Mouse (Mus musculus) bone marrow, adult 2 months (tissue): Measurements from ENCODE around the gene Ndufc2. TPM values are rescaled to one million over a fixed set of nuclear protein-coding genes. Genes with fewer than 3 reads are reported as not detected.

Experiments
- H3K27ac ChIP-seq: fragments of 200-500 bp; 2 replicates; pipeline ENCODE4 v1.5.1; 2012; ENCODE audit warnings: low read depth, mild to moderate bottlenecking, control low read depth, inconsistent platforms, low read length; ENCODE audit not compliant: control insufficient read depth, poor library complexity, insufficient read depth
- H3K4me1 ChIP-seq: fragments of 200-500 bp; 2 replicates; pipeline ENCODE4 v1.6.1; 2011; ENCODE audit warnings: low read length; ENCODE audit not compliant: control insufficient read depth, insufficient read depth
- H3K4me3 ChIP-seq: fragments of 200-500 bp; replicated peaks from 2 replicates; pipeline ENCODE3; 2011; ENCODE audit warnings: mild to moderate bottlenecking, low read depth, low read length, control low read depth; ENCODE audit not compliant: control insufficient read depth
- CTCF ChIP-seq: fragments of 200-500 bp; IDR thresholded peaks from 2 replicates; pipeline ENCODE4 v1.5.1; 2011; ENCODE audit warnings: low read length, control low read depth; ENCODE audit not compliant: control insufficient read depth, insufficient read depth
- POLR2A ChIP-seq: fragments of 200-500 bp; IDR thresholded peaks from 2 replicates; pipeline ENCODE4 v1.6.1; 2011; ENCODE audit warnings: low read depth, mild to moderate bottlenecking, control low read depth, low read length, borderline replicate concordance; ENCODE audit not compliant: control insufficient read depth
- WGBS: fragments of 180-500 bp; shearing (Covaris S2); methylation state at CpG from one replicate; pipeline ENCODE4 v1.1.7; 2018; 5-methylcytosine and 5-hydroxymethylcytosine counted together
- polyA plus RNA-seq: library from polyadenylated mRNA; stranded (reverse); fragments of >200 nt; gene quantifications from 2 replicates; pipeline ENCODE4 v1.2.4, GENCODE M21; 2011; ENCODE audit warnings: low replicate concordance; ENCODE audit not compliant: missing spikeins, insufficient read depth, insufficient read length

The Ndufc2 gene
- polyA plus RNA-seq, 1 experiment = 53.4 TPM

DNA sequence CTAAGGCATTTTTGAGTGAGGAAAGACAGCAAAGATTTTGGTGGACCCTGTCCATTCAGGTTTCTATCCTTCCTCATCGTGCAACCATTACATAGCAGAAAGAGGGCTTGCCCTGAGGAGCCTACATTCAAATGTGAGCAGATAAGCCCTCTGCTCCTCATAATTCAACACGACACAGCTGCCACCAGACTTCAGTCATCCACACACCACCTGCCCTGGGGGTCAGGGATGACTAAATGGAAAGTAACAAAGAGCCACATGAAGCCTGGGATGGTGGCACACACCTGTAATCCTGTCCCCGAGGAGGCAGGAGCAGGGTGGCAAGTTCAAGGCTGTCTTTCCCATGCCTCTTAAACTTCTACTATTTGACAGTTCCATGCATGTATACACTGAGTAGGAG is 42.0 kb upstream of the Ndufc2 start:
- Histone ChIP-seq H3K4me1 (no peaks in the 10 kb centered on the region; the same call in 1 of the 2 replicates), H3K27ac (no peak overlapping the region), H3K4me3 (no peak overlapping the region)
- TF ChIP-seq CTCF (no peak), POLR2A (no peak)
- 74% methylated on average over 3 of the region's 3 CpGs for WGBS

DNA sequence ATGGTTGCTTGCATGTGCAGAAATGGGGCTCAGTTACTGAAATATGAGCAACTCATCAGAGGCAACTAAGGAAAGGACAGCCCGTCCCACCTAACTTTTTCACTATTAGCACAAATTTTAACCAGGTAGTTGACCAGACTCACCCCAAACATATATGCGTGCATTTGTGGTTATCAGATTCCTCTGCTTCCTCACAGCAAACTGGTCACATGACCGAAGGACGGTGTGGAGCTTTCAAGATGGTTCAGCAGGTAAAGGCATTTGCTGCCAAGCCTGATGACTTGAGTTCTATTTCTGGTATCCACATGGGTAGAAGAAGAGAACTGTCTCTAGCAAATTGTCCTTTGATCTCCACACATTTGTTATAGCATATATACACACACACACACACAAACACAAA is 41.5 kb upstream of the Ndufc2 start:
- TF ChIP-seq POLR2A = no peak
- H3K4me3 ChIP-seq = no peak overlapping the region
- no peak overlapping the region for H3K27ac ChIP-seq
- H3K4me1 ChIP-seq = no peaks in the 10 kb centered on the region; the same call in 1 of the 2 replicates
- WGBS = 54% methylated on average over 4 of the region's 4 CpGs

DNA sequence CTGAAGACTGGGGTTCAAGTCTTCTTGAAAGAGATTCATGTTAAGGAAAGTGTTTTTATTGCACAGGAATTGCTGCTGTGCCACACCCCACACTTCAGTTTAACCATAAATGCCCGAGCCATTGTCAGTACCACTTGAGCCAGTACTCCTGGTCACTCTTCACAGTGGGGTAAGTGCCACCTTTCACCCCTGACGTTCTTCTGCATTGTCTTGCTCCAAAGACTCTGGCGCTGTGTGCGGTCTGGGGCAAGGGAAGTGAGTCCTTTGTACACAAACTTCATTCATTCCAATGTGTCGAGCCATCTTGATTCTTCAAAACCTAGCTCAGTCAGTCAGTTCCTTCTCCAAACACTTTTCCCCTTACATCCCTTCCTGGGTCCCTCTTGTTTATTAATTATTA is 39.6 kb upstream of the Ndufc2 start:
- Histone ChIP-seq H3K27ac (no peak overlapping the region), H3K4me3 (no peak overlapping the region), H3K4me1 (no peaks in the 10 kb centered on the region; the same call in 1 of the 2 replicates)
- WGBS = 78% methylated on average over 5 of the region's 5 CpGs
- TF ChIP-seq POLR2A (no peak), CTCF (no peak)

DNA sequence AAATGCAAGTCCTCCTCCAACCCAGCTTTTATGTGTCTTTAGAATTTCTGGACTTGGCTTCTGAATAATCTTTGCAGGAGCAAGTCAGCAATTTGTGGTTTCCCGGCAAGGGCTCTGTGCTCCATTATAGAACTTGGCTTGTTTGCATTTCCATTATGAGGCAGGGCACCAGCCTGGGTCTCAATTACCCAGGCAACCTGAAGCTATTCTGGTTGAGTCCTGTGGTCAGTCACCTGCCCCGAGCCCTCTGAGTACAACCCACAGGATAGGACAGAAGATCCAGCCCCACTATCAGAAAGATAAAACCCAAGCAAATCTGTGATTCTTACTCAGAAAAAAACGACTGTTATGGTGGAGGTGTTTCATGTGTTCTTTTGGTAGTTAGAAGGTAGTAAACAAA is 38.8 kb upstream of the Ndufc2 start:
- TF ChIP-seq CTCF = no peak
- TF ChIP-seq POLR2A = no peak
- WGBS = 64% methylated on average over 3 of the region's 3 CpGs
- Histone ChIP-seq H3K27ac (no peak overlapping the region), H3K4me1 (no peaks in the 10 kb centered on the region; the same call in 1 of the 2 replicates), H3K4me3 (no peak overlapping the region)

DNA sequence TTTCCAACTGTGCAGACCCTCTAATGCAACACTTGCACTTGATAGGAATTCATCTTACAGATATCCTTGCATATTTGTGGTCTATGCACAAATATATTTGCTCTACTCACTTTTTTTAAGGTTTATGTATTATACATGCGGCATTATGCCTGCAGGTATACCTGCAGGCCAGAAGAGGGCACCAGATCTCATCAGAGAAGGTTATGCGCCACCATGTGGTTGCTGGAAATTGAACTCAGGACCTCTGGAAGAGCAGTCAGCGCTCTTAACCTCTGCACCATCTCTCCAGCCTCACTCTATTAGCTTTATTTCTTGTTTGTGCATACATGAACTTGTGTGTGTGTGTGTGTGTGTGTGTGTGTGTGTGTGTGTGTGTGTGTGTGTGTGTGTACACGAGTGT is 38.3 kb upstream of the Ndufc2 start:
- no peaks in the 10 kb centered on the region; the same call in 1 of the 2 replicates for H3K4me1 ChIP-seq
- H3K4me3 ChIP-seq = no peak overlapping the region
- TF ChIP-seq CTCF = peak; percentile 79
- no peak for TF ChIP-seq POLR2A
- H3K27ac ChIP-seq = no peak overlapping the region
- 29% methylated on average over 4 of the region's 4 CpGs for WGBS

DNA sequence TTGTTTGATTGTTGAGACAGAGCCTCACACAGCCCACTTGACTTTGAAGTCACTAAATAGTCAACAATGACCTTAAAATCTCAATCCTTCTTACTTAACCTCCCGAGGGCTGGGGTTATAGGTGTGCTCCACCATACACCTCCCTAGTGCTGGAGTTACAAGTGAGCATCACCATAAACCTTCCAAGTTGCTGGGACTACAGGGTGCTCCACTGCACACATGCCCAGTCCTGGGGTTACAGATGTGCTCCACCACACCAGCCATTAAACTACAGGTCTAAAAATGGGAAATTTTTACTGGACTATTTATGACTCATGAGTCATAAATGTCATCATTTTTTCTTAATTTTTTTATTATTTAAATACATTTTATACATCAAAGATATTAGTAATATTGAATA is 33.9 kb upstream of the Ndufc2 start:
- TF ChIP-seq POLR2A = no peak
- no peak for TF ChIP-seq CTCF
- peaks cover 2% of the 10 kb centered on the region for H3K4me1 ChIP-seq
- H3K27ac ChIP-seq = no peak overlapping the region
- 74% methylated on average over 1 of the region's 1 CpGs for WGBS
- no peak overlapping the region for H3K4me3 ChIP-seq

DNA sequence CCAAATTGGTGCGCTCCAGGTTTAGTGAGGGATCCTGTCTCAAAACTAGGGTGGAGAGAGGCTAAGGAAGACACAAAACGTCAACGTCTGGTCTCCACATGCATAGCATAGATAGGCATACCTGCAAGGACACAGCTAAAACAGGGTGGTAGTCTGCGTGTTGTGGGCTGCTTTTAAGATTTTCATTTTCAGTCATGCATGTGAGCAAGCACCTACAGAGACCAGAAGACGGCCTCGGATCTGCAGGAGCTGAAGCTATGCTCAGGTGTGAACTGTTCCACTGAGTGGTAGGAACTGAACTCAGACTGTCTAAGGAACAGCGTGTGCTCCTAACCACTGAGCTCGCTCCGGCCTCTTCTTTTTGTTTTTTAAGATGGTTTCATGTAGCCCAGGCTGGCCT is 24.7 kb upstream of the Ndufc2 start:
- TF ChIP-seq CTCF (no peak), POLR2A (no peak)
- Histone ChIP-seq H3K4me1 (peaks cover 4% of the 10 kb centered on the region), H3K4me3 (no peak overlapping the region), H3K27ac (no peak overlapping the region)
- 90% methylated on average over 9 of the region's 9 CpGs for WGBS

DNA sequence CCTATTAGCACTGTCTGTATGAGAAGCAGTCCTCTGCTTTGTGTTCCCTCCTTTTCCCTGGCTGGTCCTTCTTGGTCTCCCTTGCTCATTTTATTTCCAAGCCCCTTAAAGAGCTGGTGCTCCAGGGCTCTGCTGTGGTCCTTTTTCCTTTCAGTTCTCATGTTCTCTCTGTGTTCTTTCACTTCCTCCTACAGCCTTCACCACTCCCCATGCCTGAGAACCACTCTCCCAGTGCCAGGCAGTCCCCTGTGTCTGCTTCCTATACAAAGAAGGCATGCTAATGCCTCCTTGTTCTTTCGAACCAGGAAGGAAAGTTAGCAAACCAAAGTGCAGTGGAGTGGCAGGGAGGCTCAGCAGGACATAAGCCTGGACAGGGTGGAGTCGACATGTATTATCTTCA is 23.9 kb upstream of the Ndufc2 start:
- peaks cover 1% of the 10 kb centered on the region for H3K4me1 ChIP-seq
- no peak overlapping the region for H3K4me3 ChIP-seq
- no peak overlapping the region for H3K27ac ChIP-seq
- TF ChIP-seq POLR2A = no peak
- no peak for TF ChIP-seq CTCF
- WGBS = 51% methylated on average over 2 of the region's 2 CpGs

DNA sequence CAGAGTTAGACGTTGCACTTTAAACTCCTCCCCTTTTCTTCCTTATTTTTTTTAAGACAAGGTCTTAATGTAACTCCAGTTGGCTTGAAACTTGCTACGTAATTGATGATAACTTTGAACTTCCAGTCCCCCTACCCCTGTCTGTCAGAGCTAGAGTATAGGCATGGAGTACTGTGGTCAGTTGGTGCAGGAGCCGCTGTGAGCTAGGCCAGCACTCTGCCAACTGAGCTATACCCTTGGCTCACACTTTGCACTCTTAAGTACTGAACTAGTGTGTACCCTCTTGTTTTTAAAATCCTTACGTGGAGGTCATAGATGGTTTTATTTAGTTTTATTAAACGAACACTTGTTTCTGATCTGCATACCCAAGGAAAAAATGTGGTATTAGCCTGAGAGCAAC is 20.5 kb upstream of the Ndufc2 start:
- TF ChIP-seq CTCF (no peak), POLR2A (no peak)
- Histone ChIP-seq H3K4me1 (no peaks in the 10 kb centered on the region; the same call in 1 of the 2 replicates), H3K27ac (no peak overlapping the region), H3K4me3 (no peak overlapping the region)
- 85% methylated on average over 5 of the region's 5 CpGs for WGBS
